Mouse (Mus musculus): ENCODE data around the gene Gna13. TPM values are rescaled to one million over a fixed set of nuclear protein-coding genes. Genes with fewer than 3 reads are reported as not detected.
A peak's percentile ranks its signal among the peaks of the same experiment; 100 is the strongest.

Gene Gna13
- total and polyA plus RNA-seq, 3 experiments: 12.7 to 30.9 (median 30.8) TPM

- no peak for DNase-seq
- no peaks in the 10 kb centered on the region for H3K27me3 ChIP-seq (ENCODE audit: control insufficient read depth, insufficient read depth, low read length)
- peaks cover 50% of the 10 kb centered on the region for H3K36me3 ChIP-seq (ENCODE audit: control insufficient read depth, insufficient read depth, low read length)
- WGBS: 55% methylated on average over 15 of the region's 15 CpGs
- peaks cover 13% of the 10 kb centered on the region for H3K79me2 ChIP-seq (replicated peaks; ENCODE audit: control insufficient read depth, insufficient read depth, low read length)
- TF ChIP-seq POLR2A (IDR thresholded peaks at IDR 0.05; ENCODE audit: insufficient read depth, low read depth, low read length) (no peak), EP300 (IDR thresholded peaks at IDR 0.05; ENCODE audit: insufficient read depth, low read depth, low read length) (no peak), CTCF (IDR thresholded peaks at IDR 0.05) (no peak)
- no peak overlapping the region for H3K4me3 ChIP-seq
- H3K9ac ChIP-seq (ENCODE audit: low read depth, low read length): 0 out of 2 replicates have a peak overlapping the region, but pooled peaks have one; percentile 2
- intact Hi-C loops (cut with DNase I): loop anchor here (10.0 kb wide), 1 partner anchor 968 kb away; the partner anchor contains the start of gene Abca5
- peaks cover 26% of the 10 kb centered on the region for H3K4me1 ChIP-seq (ENCODE audit: control insufficient read depth, insufficient read depth, low read length)
- peak overlapping the region; percentile 13; the same call in 1 of the 2 replicates for H3K27ac ChIP-seq
These were observed 4.4 kb downstream of the Gna13 start for GRCm38 (mm10) chr11:109366802-109367579.

DNA sequence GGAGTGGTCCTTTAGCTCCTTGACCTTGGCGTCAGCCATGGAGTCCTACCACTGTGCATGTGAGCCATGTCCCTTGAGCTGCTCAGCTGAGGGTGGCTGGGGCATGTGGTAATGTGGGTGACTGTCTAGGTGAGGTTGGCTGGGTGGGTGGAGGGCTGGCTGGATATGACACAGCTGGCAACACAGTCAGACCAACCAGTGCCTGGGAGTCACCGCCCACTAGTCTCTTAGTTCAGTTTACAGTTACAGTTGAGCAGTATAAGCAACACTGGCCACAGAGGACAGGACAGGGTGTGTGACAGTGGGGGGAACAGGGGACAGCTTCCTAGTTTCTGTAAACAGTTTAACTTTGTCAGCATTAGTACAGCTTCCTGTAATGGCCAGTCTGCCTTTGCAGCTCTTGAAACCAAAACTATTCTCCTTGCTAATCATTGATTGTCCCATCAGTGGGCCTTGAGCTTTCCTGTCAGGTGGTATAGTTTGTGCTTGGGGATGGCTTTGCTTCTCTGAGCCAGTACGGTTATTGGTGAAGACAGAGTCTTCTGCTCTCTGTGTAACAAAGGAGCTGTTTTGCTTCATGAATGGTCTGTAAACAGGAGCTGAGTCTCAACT is 6.5 kb downstream of the Gna13 start:
- H3K4me1 ChIP-seq (ENCODE audit: control insufficient read depth, insufficient read depth, low read length): peaks cover 28% of the 10 kb centered on the region

DNA sequence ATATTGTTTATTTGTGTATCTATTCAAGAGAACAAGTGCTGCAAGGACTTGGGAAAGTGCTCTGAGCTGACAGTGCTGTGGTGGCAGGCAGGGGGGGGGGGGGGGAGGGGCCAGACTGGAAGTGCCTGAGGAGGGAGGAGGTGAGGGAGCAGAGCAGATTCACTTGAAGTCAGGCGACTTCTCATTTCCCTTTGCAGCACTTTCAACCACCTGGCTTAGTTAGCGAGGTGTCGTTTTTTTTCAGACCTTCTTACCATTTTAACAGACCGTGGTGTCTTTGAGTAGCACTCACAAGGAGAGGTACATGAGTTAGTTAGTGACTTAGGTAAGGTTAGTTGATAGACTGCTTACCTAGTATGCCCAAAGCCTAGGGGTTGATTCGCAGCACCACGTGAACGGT is 12.8 kb downstream of the Gna13 start:
- TF ChIP-seq POLR2A (IDR thresholded peaks at IDR 0.05; ENCODE audit: insufficient read depth, low read depth, low read length) (no peak), EP300 (IDR thresholded peaks at IDR 0.05; ENCODE audit: insufficient read depth, low read depth, low read length) (no peak)
- H3K27me3 ChIP-seq (ENCODE audit: control insufficient read depth, insufficient read depth, low read length): no peaks in the 10 kb centered on the region
- no peak overlapping the region for H3K27ac ChIP-seq
- no peak overlapping the region for H3K4me3 ChIP-seq
- no peak for DNase-seq
- WGBS: 74% methylated on average over 7 of the region's 7 CpGs
- peaks cover 5% of the 10 kb centered on the region for H3K36me3 ChIP-seq (ENCODE audit: control insufficient read depth, insufficient read depth, low read length)
- no peak overlapping the region for H3K9ac ChIP-seq (ENCODE audit: low read depth, low read length)
- peaks cover 15% of the 10 kb centered on the region for H3K79me2 ChIP-seq (replicated peaks; ENCODE audit: control insufficient read depth, insufficient read depth, low read length)
- H3K4me1 ChIP-seq (ENCODE audit: control insufficient read depth, insufficient read depth, low read length): peaks cover 23% of the 10 kb centered on the region
- intact Hi-C loops (cut with DNase I): no loop called here

More for the DNA sequence above, 6.5 kb downstream of the Gna13 start:
- 49% methylated on average over 3 of the region's 3 CpGs for WGBS
- H3K36me3 ChIP-seq (ENCODE audit: control insufficient read depth, insufficient read depth, low read length): peaks cover 50% of the 10 kb centered on the region
- peak in 1 of 2 experiments; percentile 50 for DNase-seq
- peaks cover 18% of the 10 kb centered on the region for H3K79me2 ChIP-seq (replicated peaks; ENCODE audit: control insufficient read depth, insufficient read depth, low read length)
- peak overlapping the region; percentile 38; the same call in 1 of the 2 replicates for H3K27ac ChIP-seq
- intact Hi-C loops (cut with DNase I): loop anchor here (10.0 kb wide), 1 partner anchor 966 kb away; the partner anchor contains the start of gene Abca5
- TF ChIP-seq CTCF (IDR thresholded peaks at IDR 0.05) (no peak), POLR2A (IDR thresholded peaks at IDR 0.05; ENCODE audit: insufficient read depth, low read depth, low read length) (no peak), EP300 (IDR thresholded peaks at IDR 0.05; ENCODE audit: insufficient read depth, low read depth, low read length) (0 out of 2 replicates have a peak, but pooled peaks have one; percentile 6)
- no peaks in the 10 kb centered on the region for H3K27me3 ChIP-seq (ENCODE audit: control insufficient read depth, insufficient read depth, low read length)
- H3K9ac ChIP-seq (ENCODE audit: low read depth, low read length): no peak overlapping the region
- H3K4me3 ChIP-seq: no peak overlapping the region

DNA sequence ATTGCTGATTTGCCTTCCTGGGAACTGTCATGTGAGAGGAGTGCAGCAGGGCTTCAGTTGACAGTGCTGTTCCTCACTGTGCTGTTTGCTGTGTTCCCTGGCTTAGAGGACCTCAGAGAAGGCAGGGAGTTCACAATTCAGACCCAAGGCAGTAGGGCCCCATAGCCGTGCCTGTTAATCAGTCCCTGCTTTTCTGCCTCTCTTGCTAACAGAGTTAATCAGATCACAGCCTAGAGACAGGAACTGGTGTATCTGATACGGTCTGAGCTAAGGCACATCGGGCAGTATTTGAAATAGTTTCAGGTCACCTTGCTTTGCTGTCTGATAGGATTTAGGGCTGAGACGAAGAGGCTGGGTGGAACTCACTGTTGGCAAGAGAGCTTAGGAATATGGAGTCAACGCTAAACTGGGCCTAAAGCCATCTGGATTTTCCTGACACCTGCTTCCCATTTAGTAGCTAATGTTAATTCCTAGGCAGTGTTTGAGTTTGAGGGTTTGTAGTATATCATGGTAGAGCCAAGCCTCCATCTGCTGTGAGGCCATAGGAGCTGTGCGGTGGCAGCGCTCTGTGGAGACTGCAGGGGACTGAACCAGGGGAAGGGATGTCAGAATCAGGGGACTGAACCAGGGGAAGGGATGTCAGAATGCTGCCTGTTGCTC is 14.0 kb downstream of the Gna13 start:
- TF ChIP-seq EP300 (IDR thresholded peaks at IDR 0.05; ENCODE audit: insufficient read depth, low read depth, low read length) (no peak), CTCF (IDR thresholded peaks at IDR 0.05) (no peak), POLR2A (IDR thresholded peaks at IDR 0.05; ENCODE audit: insufficient read depth, low read depth, low read length) (no peak)
- intact Hi-C loops (cut with DNase I): no loop called here
- Histone ChIP-seq H3K27ac (peak overlapping the region; percentile 32; the same call in 1 of the 2 replicates), H3K36me3 (ENCODE audit: control insufficient read depth, insufficient read depth, low read length) (peaks cover 8% of the 10 kb centered on the region), H3K9ac (ENCODE audit: low read depth, low read length) (0 out of 2 replicates have a peak overlapping the region, but pooled peaks have one; percentile 16), H3K27me3 (ENCODE audit: control insufficient read depth, insufficient read depth, low read length) (no peaks in the 10 kb centered on the region), H3K4me3 (no peak overlapping the region), H3K4me1 (ENCODE audit: control insufficient read depth, insufficient read depth, low read length) (peaks cover 29% of the 10 kb centered on the region), H3K79me2 (replicated peaks; ENCODE audit: control insufficient read depth, insufficient read depth, low read length) (peaks cover 12% of the 10 kb centered on the region)
- 23% methylated on average over 7 of the region's 7 CpGs for WGBS
- no peak for DNase-seq

DNA sequence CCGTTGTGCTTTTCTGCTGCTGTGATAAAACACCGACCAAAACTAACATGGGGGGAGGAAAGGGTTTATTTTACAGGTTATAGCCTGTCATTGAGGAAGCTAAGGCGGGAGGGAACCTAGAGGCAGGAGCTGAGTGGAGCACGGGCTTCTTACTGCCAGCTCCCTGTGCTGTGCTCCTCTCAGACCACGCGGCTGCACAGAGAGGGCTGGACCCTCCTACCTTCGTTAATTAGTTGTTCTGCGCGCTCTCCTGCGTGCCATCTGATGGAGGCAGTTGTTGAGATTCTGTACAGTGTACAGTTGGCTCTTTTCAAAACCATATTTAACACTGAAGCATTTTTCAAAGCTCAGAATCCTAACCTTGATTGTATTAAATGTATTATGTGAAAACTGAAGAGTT is 14.8 kb downstream of the Gna13 start:
- Histone ChIP-seq H3K79me2 (replicated peaks; ENCODE audit: control insufficient read depth, insufficient read depth, low read length) (peaks cover 10% of the 10 kb centered on the region), H3K36me3 (ENCODE audit: control insufficient read depth, insufficient read depth, low read length) (peaks cover 8% of the 10 kb centered on the region), H3K9ac (ENCODE audit: low read depth, low read length) (no peak overlapping the region), H3K27ac (no peak overlapping the region), H3K4me3 (no peak overlapping the region), H3K4me1 (ENCODE audit: control insufficient read depth, insufficient read depth, low read length) (peaks cover 30% of the 10 kb centered on the region), H3K27me3 (ENCODE audit: control insufficient read depth, insufficient read depth, low read length) (no peaks in the 10 kb centered on the region)
- intact Hi-C loops (cut with DNase I): no loop called here
- 39% methylated on average over 10 of the region's 10 CpGs for WGBS
- TF ChIP-seq EP300 (IDR thresholded peaks at IDR 0.05; ENCODE audit: insufficient read depth, low read depth, low read length): no peak
- no peak for TF ChIP-seq CTCF (IDR thresholded peaks at IDR 0.05)
- no peak for TF ChIP-seq POLR2A (IDR thresholded peaks at IDR 0.05; ENCODE audit: insufficient read depth, low read depth, low read length)
- DNase-seq: no peak
